Mouse (Mus musculus) olfactory bulb, adult 2 months (tissue): ENCODE measurements around the gene Fbl. TPM values are rescaled to one million over a fixed set of nuclear protein-coding genes. Genes with fewer than 3 reads are reported as not detected.

ENCODE experiments used
- H3K27ac ChIP-seq: fragments of 200-500 bp; 2 replicates; pipeline ENCODE4 v1.5.1; 2012; ENCODE audit warnings: low read depth, low read length; ENCODE audit not compliant: insufficient read depth
- H3K4me1 ChIP-seq: fragments of 200-500 bp; 2 replicates; pipeline ENCODE4 v1.6.1; 2012; ENCODE audit warnings: low read length; ENCODE audit not compliant: control insufficient read depth, insufficient read depth
- H3K4me3 ChIP-seq: fragments of 200-500 bp; 2 replicates; pipeline ENCODE4 v1.5.1; 2012; ENCODE audit warnings: mild to moderate bottlenecking, low read depth, low read length, moderate library complexity; ENCODE audit not compliant: insufficient read depth
- CTCF ChIP-seq: fragments of 200-500 bp; IDR thresholded peaks from 2 replicates; pipeline ENCODE4 v1.5.1; 2012; ENCODE audit warnings: low read depth, mild to moderate bottlenecking, low read length, moderate library complexity; ENCODE audit not compliant: insufficient read depth
- POLR2A ChIP-seq: fragments of 200-500 bp; IDR thresholded peaks from 2 replicates; pipeline ENCODE4 v1.6.1; 2012; ENCODE audit warnings: mild to moderate bottlenecking, low read depth, low read length, moderate library complexity; ENCODE audit not compliant: insufficient read depth
- WGBS: fragments of 180-500 bp; shearing (Covaris S2); methylation state at CpG from one replicate; pipeline ENCODE4 v1.1.7; 2018; 5-methylcytosine and 5-hydroxymethylcytosine counted together
- polyA plus RNA-seq: library from polyadenylated mRNA; stranded (reverse); fragments of >200 nt; gene quantifications from 2 replicates; pipeline ENCODE4 v1.2.4, GENCODE M21; 2012; ENCODE audit warnings: low replicate concordance; ENCODE audit not compliant: missing spikeins, insufficient read depth, insufficient read length

Gene Fbl
- polyA plus RNA-seq, 1 experiment, result not detected

GRCm38 (mm10) chr7:28161163-28161749, 8.3 kb upstream of the Fbl start:
- Histone ChIP-seq H3K4me3 (no peak overlapping the region), H3K27ac (no peak overlapping the region), H3K4me1 (no peaks in the 10 kb centered on the region)
- 53% methylated on average over 9 of the region's 9 CpGs for WGBS
- TF ChIP-seq CTCF (no peak), POLR2A (no peak)

- H3K4me3 ChIP-seq, result no peak overlapping the region
- no peak overlapping the region for H3K27ac ChIP-seq
- TF ChIP-seq CTCF (no peak), POLR2A (no peak)
- H3K4me1 ChIP-seq, result peaks cover 2% of the 10 kb centered on the region; the same call in 1 of the 2 replicates
- 80% methylated on average over 6 of the region's 6 CpGs for WGBS
Observed at GRCm38 (mm10) chr7:28165406-28165805, 4.1 kb upstream of the Fbl start.

- WGBS, result 5% methylated on average over 9 of the region's 9 CpGs
Observed at GRCm38 (mm10) chr7:28168320-28169115, 992 bp upstream of the Fbl start.

GRCm38 (mm10) chr7:28175358-28175757, 5.8 kb downstream of the Fbl start:
- Histone ChIP-seq H3K27ac (no peak overlapping the region), H3K4me1 (peaks cover 7% of the 10 kb centered on the region; the same call in 1 of the 2 replicates), H3K4me3 (no peak overlapping the region)
- TF ChIP-seq CTCF (no peak), POLR2A (no peak)
- 78% methylated on average over 4 of the region's 4 CpGs for WGBS

More at GRCm38 (mm10) chr7:28168320-28169115, 992 bp upstream of the Fbl start:
- Histone ChIP-seq H3K4me1 (peaks cover 6% of the 10 kb centered on the region; the same call in 1 of the 2 replicates), H3K27ac (no peak overlapping the region), H3K4me3 (peak overlapping the region; percentile 40)
- TF ChIP-seq POLR2A, result no peak
- TF ChIP-seq CTCF, result peak; percentile 46; the same call in 1 of the 2 replicates

- WGBS, result under 1% methylated on average over 25 of the region's 25 CpGs
- peak within 1 kb of the TSS; percentile 70 for H3K27ac ChIP-seq
- TF ChIP-seq POLR2A, result 0 out of 2 replicates have a peak, but pooled peaks have one; percentile 16
- TF ChIP-seq CTCF, result no peak
- peak within 1 kb of the TSS; percentile 85 for H3K4me3 ChIP-seq
- peaks cover 13% of the 10 kb centered on the region for H3K4me1 ChIP-seq
Observed at GRCm38 (mm10) chr7:28179228-28179627, 9.7 kb downstream of the Fbl start, which contains the start of gene Dyrk1b. TSS of gene Dyrk1b (plus strand) at chr7:28179469.

GRCm38 (mm10) chr7:28179741-28180377, 10.3 kb downstream of the Fbl start:
- no peak for TF ChIP-seq CTCF
- TF ChIP-seq POLR2A, result peak; percentile 36; the same call in 1 of the 2 replicates
- WGBS, result under 1% methylated on average over 38 of the region's 56 CpGs
- Histone ChIP-seq H3K27ac (peak overlapping the region; percentile 70), H3K4me1 (peaks cover 13% of the 10 kb centered on the region), H3K4me3 (peak overlapping the region; percentile 85)

GRCm38 (mm10) chr7:28180890-28181289, 11.4 kb downstream of the Fbl start:
- H3K27ac ChIP-seq, result no peak overlapping the region
- no peak for TF ChIP-seq POLR2A
- TF ChIP-seq CTCF, result no peak
- 40% methylated on average over 5 of the region's 5 CpGs for WGBS
- peaks cover 13% of the 10 kb centered on the region for H3K4me1 ChIP-seq
- H3K4me3 ChIP-seq, result peak overlapping the region; percentile 15; the same call in 1 of the 2 replicates

- TF ChIP-seq POLR2A (no peak), CTCF (no peak)
- Histone ChIP-seq H3K27ac (no peak overlapping the region), H3K4me3 (0 out of 2 replicates have a peak overlapping the region, but pooled peaks have one; percentile 15), H3K4me1 (peaks cover 13% of the 10 kb centered on the region)
- 94% methylated on average over 12 of the region's 12 CpGs for WGBS
Observed at GRCm38 (mm10) chr7:28181376-28181775, 11.9 kb downstream of the Fbl start.
